Mouse (Mus musculus): ENCODE measurements around the gene Fgfr1op2.
A peak's percentile ranks its signal among the peaks of the same experiment; 100 is the strongest.

Fgfr1op2 gene

GRCm38 (mm10) chr6:146611385-146611784 lies 34.4 kb downstream of the Fgfr1op2 start:
- no peak for DNase-seq

GRCm38 (mm10) chr6:146611897-146612296 lies 34.9 kb downstream of the Fgfr1op2 start:
- DNase-seq, result no peak

- DNase-seq, result no peak
These were observed 35.7 kb downstream of the Fgfr1op2 start for GRCm38 (mm10) chr6:146612736-146613135.

GRCm38 (mm10) chr6:146613907-146614306 lies 36.9 kb downstream of the Fgfr1op2 start:
- no peak for DNase-seq

GRCm38 (mm10) chr6:146614541-146614940 lies 37.5 kb downstream of the Fgfr1op2 start:
- no peak for DNase-seq

- no peak for DNase-seq
These were observed 38.9 kb downstream of the Fgfr1op2 start for GRCm38 (mm10) chr6:146615891-146616290.

- DNase-seq, result no peak
These were observed 39.7 kb downstream of the Fgfr1op2 start for GRCm38 (mm10) chr6:146616670-146617069.

GRCm38 (mm10) chr6:146628123-146628522 lies 51.1 kb downstream of the Fgfr1op2 start:
- no peak for DNase-seq

- DNase-seq, result no peak
These were observed 53.1 kb downstream of the Fgfr1op2 start for GRCm38 (mm10) chr6:146629781-146630756.

- DNase-seq, result no peak
These were observed 54.0 kb downstream of the Fgfr1op2 start for GRCm38 (mm10) chr6:146630961-146631360.

- no peak for DNase-seq
These were observed 54.8 kb downstream of the Fgfr1op2 start for GRCm38 (mm10) chr6:146631847-146632246.

GRCm38 (mm10) chr6:146632403-146632802 lies 55.4 kb downstream of the Fgfr1op2 start:
- DNase-seq, result no peak

- DNase-seq, result no peak
These were observed 56.1 kb downstream of the Fgfr1op2 start for GRCm38 (mm10) chr6:146633097-146633496.

GRCm38 (mm10) chr6:146633629-146634014 lies 56.6 kb downstream of the Fgfr1op2 start:
- peak; percentile 28 for DNase-seq

- peak; percentile 76 for DNase-seq
These were observed 57.2 kb downstream of the Fgfr1op2 start for GRCm38 (mm10) chr6:146634015-146634722.

GRCm38 (mm10) chr6:146634759-146635606 lies 58.0 kb downstream of the Fgfr1op2 start:
- DNase-seq, result no peak

GRCm38 (mm10) chr6:146636482-146636881 lies 59.5 kb downstream of the Fgfr1op2 start:
- DNase-seq, result no peak

- DNase-seq, result no peak
These were observed 63.3 kb downstream of the Fgfr1op2 start for GRCm38 (mm10) chr6:146640068-146640965.

GRCm38 (mm10) chr6:146640991-146641390 lies 64.0 kb downstream of the Fgfr1op2 start:
- no peak for DNase-seq

GRCm38 (mm10) chr6:146641621-146642210 lies 64.7 kb downstream of the Fgfr1op2 start:
- no peak for DNase-seq
